Mouse (Mus musculus) limb, embryonic 11.5 days (tissue): ENCODE data around the gene Dip2c. TPM values are rescaled to one million over a fixed set of nuclear protein-coding genes. Genes with fewer than 3 reads are reported as not detected.

Source experiments
- ATAC-seq: fragments of 200-750 bp; cut with Nextera tagmentation; 2 replicates; pipeline ENCODE4 v1.8.0; 2017; ENCODE audit warnings: low read depth; ENCODE audit not compliant: insufficient number of reproducible peaks, low FRiP score, low TSS enrichment
- DNase-seq: peaks from one replicate; pipeline ENCODE4 v3.0.0-alpha.2; 2015; ENCODE audit warnings: low spot score
- H3K27ac ChIP-seq: fragments of 300-500 bp; sonication (generic); replicated peaks from 2 replicates; pipeline ENCODE4 v1.5.1; 2014; ENCODE audit warnings: low read depth, mild to moderate bottlenecking, low read length
- H3K27me3 ChIP-seq: fragments of 300-500 bp; sonication (generic); 2 replicates; pipeline ENCODE4 v1.6.1; 2014; ENCODE audit warnings: mild to moderate bottlenecking, low read length, mixed read lengths; ENCODE audit not compliant: control insufficient read depth, insufficient read depth
- H3K36me3 ChIP-seq: fragments of 300-500 bp; sonication (generic); 2 replicates; pipeline ENCODE4 v1.6.1; 2014; ENCODE audit warnings: mild to moderate bottlenecking, low read length, moderate library complexity, mixed read lengths; ENCODE audit not compliant: control insufficient read depth, insufficient read depth
- H3K4me1 ChIP-seq: fragments of 300-500 bp; sonication (generic); 2 replicates; pipeline ENCODE4 v1.6.1; 2014; ENCODE audit warnings: low read length, mixed read lengths; ENCODE audit not compliant: control insufficient read depth, insufficient read depth
- H3K4me2 ChIP-seq: fragments of 300-500 bp; sonication (generic); 2 replicates; pipeline ENCODE4 v1.6.1; 2014; ENCODE audit warnings: low read depth, mild to moderate bottlenecking, moderate library complexity; ENCODE audit not compliant: severe bottlenecking
- H3K4me3 ChIP-seq: fragments of 300-500 bp; sonication (generic); 2 replicates; pipeline ENCODE4 v1.5.1; 2014; ENCODE audit warnings: low read depth, low read length
- H3K9ac ChIP-seq: fragments of 300-500 bp; sonication (generic); 2 replicates; pipeline ENCODE4 v1.6.1; 2014; ENCODE audit warnings: mild to moderate bottlenecking, low read length
- H3K9me3 ChIP-seq: fragments of 300-500 bp; sonication (generic); 2 replicates; pipeline ENCODE4 v1.6.1; 2016; ENCODE audit warnings: low read length; ENCODE audit not compliant: control insufficient read depth
- WGBS: fragments of 180-500 bp; shearing (Covaris S2); extraction: QIAGEN DNeasy Blood & Tissue Kit; methylation state at CpG from one replicate; pipeline ENCODE4 v1.1.7; 2014; 5-methylcytosine and 5-hydroxymethylcytosine counted together
- polyA plus RNA-seq: library from polyadenylated mRNA; unstranded; fragments of >200 nt; fragmentation: Nextera tagmentation; extraction: Ambion mirVana; gene quantifications from 2 replicates; pipeline ENCODE4 v1.2.1, GENCODE M21; 2014

Dip2c gene
- polyA plus RNA-seq, 1 experiment from 2014 or later: 5.5 TPM

- ATAC-seq: no peak
- H3K36me3 ChIP-seq: no peaks in the 10 kb centered on the region
- no peak overlapping the region for H3K4me3 ChIP-seq
- H3K9me3 ChIP-seq: no peaks in the 10 kb centered on the region
- no peaks in the 10 kb centered on the region for H3K4me1 ChIP-seq
- no peak overlapping the region for H3K27ac ChIP-seq
- DNase-seq: no peak
- 92% methylated on average over 1 of the region's 1 CpGs for WGBS
- no peak overlapping the region for H3K4me2 ChIP-seq
- no peak overlapping the region for H3K9ac ChIP-seq
- H3K27me3 ChIP-seq: no peaks in the 10 kb centered on the region
Observed at GRCm38 (mm10) chr13:9342696-9343095, 66.4 kb downstream of the Dip2c start.

- WGBS: 90% methylated on average over 3 of the region's 3 CpGs
- Histone ChIP-seq H3K27ac (no peak overlapping the region), H3K9ac (no peak overlapping the region), H3K4me2 (no peak overlapping the region), H3K9me3 (no peaks in the 10 kb centered on the region), H3K4me1 (no peaks in the 10 kb centered on the region), H3K27me3 (no peaks in the 10 kb centered on the region), H3K36me3 (no peaks in the 10 kb centered on the region), H3K4me3 (no peak overlapping the region)
- no peak for ATAC-seq
- DNase-seq: no peak
Observed at GRCm38 (mm10) chr13:9347448-9347847, 71.1 kb downstream of the Dip2c start.

GRCm38 (mm10) chr13:9350670-9351069 is 74.3 kb downstream of the Dip2c start:
- H3K4me3 ChIP-seq: no peak overlapping the region
- no peak overlapping the region for H3K9ac ChIP-seq
- no peak for DNase-seq
- WGBS: 84% methylated on average over 2 of the region's 2 CpGs
- H3K27ac ChIP-seq: no peak overlapping the region
- no peak for ATAC-seq
- no peaks in the 10 kb centered on the region for H3K9me3 ChIP-seq
- H3K27me3 ChIP-seq: no peaks in the 10 kb centered on the region
- no peaks in the 10 kb centered on the region for H3K4me1 ChIP-seq
- no peaks in the 10 kb centered on the region for H3K36me3 ChIP-seq
- H3K4me2 ChIP-seq: no peak overlapping the region

GRCm38 (mm10) chr13:9353890-9354289 is 77.6 kb downstream of the Dip2c start:
- DNase-seq (no peak), ATAC-seq (no peak)
- no peaks in the 10 kb centered on the region for H3K27me3 ChIP-seq
- no peak overlapping the region for H3K27ac ChIP-seq
- no peaks in the 10 kb centered on the region for H3K9me3 ChIP-seq
- 85% methylated on average over 1 of the region's 1 CpGs for WGBS
- H3K9ac ChIP-seq: no peak overlapping the region
- no peaks in the 10 kb centered on the region for H3K36me3 ChIP-seq
- no peaks in the 10 kb centered on the region for H3K4me1 ChIP-seq
- no peak overlapping the region for H3K4me2 ChIP-seq
- H3K4me3 ChIP-seq: no peak overlapping the region

GRCm38 (mm10) chr13:9355331-9355730 is 79.0 kb downstream of the Dip2c start:
- no peak overlapping the region for H3K4me3 ChIP-seq
- no peak for DNase-seq
- no peaks in the 10 kb centered on the region for H3K36me3 ChIP-seq
- 80% methylated on average over 4 of the region's 4 CpGs for WGBS
- H3K4me2 ChIP-seq: no peak overlapping the region
- H3K9ac ChIP-seq: no peak overlapping the region
- H3K27me3 ChIP-seq: no peaks in the 10 kb centered on the region
- H3K9me3 ChIP-seq: no peaks in the 10 kb centered on the region
- H3K4me1 ChIP-seq: no peaks in the 10 kb centered on the region
- no peak for ATAC-seq
- H3K27ac ChIP-seq: no peak overlapping the region

- DNase-seq (no peak), ATAC-seq (no peak)
- no peak overlapping the region for H3K9ac ChIP-seq
- H3K27me3 ChIP-seq: no peaks in the 10 kb centered on the region
- no peaks in the 10 kb centered on the region for H3K36me3 ChIP-seq
- H3K9me3 ChIP-seq: no peaks in the 10 kb centered on the region
- no peak overlapping the region for H3K27ac ChIP-seq
- H3K4me1 ChIP-seq: no peaks in the 10 kb centered on the region
- H3K4me2 ChIP-seq: no peak overlapping the region
- no peak overlapping the region for H3K4me3 ChIP-seq
- WGBS: 77% methylated on average over 2 of the region's 2 CpGs
Observed at GRCm38 (mm10) chr13:9361457-9361856, 85.1 kb downstream of the Dip2c start.

- no peak for DNase-seq
- no peaks in the 10 kb centered on the region for H3K4me1 ChIP-seq
Observed at GRCm38 (mm10) chr13:9371387-9371786, 95.1 kb downstream of the Dip2c start.

GRCm38 (mm10) chr13:9377130-9377529 is 100.8 kb downstream of the Dip2c start:
- no peak for DNase-seq
- Histone ChIP-seq H3K9ac (no peak overlapping the region), H3K4me1 (no peaks in the 10 kb centered on the region), H3K4me2 (no peak overlapping the region), H3K9me3 (no peaks in the 10 kb centered on the region; the same call in 1 of the 2 replicates), H3K36me3 (no peaks in the 10 kb centered on the region), H3K27ac (no peak overlapping the region), H3K27me3 (no peaks in the 10 kb centered on the region), H3K4me3 (no peak overlapping the region)
- WGBS: 76% methylated on average over 2 of the region's 2 CpGs
- no peak for ATAC-seq

More at GRCm38 (mm10) chr13:9371387-9371786, 95.1 kb downstream of the Dip2c start:
- Histone ChIP-seq H3K27me3 (no peaks in the 10 kb centered on the region), H3K9ac (no peak overlapping the region), H3K9me3 (no peaks in the 10 kb centered on the region), H3K27ac (no peak overlapping the region), H3K4me2 (no peak overlapping the region), H3K4me3 (no peak overlapping the region), H3K36me3 (no peaks in the 10 kb centered on the region)
- 69% methylated on average over 1 of the region's 1 CpGs for WGBS
- ATAC-seq: no peak

GRCm38 (mm10) chr13:9380740-9381410 is 104.5 kb downstream of the Dip2c start:
- Histone ChIP-seq H3K9me3 (no peaks in the 10 kb centered on the region; the same call in 1 of the 2 replicates), H3K9ac (no peak overlapping the region), H3K27me3 (no peaks in the 10 kb centered on the region), H3K4me3 (no peak overlapping the region), H3K4me1 (no peaks in the 10 kb centered on the region), H3K27ac (no peak overlapping the region), H3K36me3 (no peaks in the 10 kb centered on the region), H3K4me2 (no peak overlapping the region)
- ATAC-seq (no peak), DNase-seq (no peak)
- 90% methylated on average over 5 of the region's 5 CpGs for WGBS
